Mouse (Mus musculus): ENCODE measurements around the gene Pxn.

Gene Pxn

DNA sequence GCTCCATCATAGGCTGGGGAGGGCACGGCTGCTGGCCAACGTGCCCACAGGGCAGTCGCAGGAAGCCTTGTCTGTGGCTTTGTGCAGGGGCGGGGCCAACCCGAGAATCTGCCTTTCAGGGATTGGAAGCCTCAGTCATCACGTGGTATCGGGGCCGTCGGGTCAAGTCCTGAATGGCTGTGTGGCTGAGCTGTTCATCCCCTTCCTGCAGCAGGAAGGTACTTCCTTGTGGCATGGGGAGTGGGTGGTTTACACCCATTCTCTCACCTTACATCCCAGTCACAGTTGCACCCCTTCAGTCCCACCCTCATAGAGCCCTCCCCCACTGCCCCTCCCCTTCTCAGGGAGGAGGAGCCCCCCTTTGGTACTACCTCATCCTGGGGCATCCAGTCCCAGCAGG is 75.2 kb downstream of the Pxn start:
- no peak for DNase-seq (ENCODE audit: low spot score)

DNA sequence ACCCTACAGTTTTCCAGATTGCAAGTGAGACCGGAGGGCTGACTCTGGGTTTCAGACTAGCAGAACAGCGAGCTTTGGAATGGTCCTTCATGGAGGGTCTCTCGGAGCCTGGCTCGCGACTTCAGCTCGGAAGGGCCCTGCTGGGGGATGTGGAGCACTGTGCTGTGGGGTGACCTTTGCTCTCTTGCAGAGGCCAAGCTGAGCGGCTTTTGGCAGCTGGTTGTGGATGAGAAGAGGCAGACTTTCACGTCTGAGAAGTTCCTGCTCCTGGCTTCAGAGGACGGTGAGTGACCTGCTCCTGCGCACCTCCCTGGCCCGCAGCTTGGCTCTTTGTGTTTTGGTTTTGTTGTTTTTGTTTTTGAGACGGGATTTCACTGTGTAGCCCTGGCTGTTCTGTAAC is 79.1 kb downstream of the Pxn start:
- no peak for DNase-seq (ENCODE audit: low spot score)

DNA sequence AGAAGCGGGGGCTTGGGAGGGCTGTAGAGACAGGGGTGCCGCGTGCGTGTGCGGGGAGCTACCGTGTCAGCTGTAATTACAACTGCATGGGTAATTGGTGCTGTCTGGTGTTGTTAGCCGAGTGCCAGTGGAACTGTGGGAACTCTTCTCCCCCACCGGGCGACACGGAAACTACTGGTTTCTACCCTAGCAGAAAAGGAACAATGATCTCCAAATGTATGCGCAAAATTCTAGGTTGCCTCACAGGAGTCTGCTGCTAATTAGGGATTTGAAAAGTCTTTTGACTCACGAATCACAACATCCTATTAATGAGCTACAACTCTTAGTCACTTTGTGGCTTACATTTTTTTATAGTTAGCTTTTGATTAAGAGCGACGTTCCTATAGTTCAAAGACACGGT is 79.7 kb downstream of the Pxn start:
- no peak for DNase-seq (ENCODE audit: low spot score)

DNA sequence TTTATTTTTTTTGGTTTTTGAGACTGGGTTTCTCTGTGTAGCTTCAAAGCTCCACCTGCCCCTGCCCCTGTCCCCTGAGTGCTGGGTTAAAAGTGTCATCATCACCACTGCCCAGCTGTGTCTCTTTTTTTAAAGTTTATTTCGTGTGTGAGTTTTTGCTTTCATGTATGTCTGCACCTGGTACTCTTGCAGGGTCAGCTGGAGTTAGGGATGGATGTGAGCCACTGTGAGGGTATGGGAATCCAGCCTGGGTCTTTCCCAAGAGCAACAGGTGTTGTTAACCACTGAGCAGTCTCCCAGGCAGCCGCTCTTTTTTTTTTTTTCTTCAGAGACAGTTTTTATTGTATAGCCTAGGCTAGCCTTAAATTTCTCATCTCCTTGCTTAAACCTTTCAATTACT is 80.3 kb downstream of the Pxn start:
- no peak for DNase-seq (ENCODE audit: low spot score)

DNA sequence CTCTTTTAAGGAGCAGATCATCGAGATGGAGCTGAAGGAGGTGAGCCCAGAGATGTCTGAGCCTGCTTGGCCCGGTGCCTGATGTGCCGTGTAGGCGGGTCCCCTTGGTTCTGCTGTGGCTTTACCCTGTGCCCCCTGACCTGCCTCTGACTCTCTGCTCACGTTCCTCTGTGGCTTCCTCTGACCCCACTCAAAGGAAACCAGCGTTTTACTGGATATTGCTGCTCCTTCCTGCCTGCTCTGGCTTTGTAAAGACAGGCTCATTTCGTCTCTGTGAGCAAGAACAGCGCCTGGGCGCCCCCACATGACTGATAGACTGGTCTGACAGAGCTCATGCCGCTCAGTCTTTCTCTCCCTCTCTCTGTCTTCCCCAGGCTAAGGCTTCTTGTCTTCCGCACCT is 84.6 kb downstream of the Pxn start:
- DNase-seq (ENCODE audit: low spot score): no peak

DNA sequence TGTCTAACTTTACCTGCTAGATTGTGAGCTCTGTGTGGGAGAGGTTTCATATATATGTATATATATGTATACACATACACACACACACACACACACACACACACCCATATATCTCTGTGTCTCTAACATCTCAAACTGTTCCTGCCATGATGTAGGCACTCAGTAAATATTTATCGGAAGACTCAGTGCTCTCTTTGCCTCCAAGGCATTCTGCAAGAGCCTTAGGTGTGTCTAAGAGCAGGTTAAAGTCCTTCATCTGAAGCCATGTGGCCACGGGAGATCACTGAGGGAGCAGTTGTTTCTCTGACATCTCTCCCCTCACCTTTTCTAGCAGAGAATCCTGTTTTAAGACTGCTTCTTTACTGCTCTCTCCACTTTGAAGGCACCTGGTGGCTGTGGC is 85.0 kb downstream of the Pxn start:
- no peak for DNase-seq (ENCODE audit: low spot score)

GRCm38 (mm10) chr5:115603561-115603960 is 97.1 kb downstream of the Pxn start:
- no peak for DNase-seq (ENCODE audit: low spot score)
